Mouse (Mus musculus) myocyte (in vitro differentiated cells): ENCODE results near the gene Ccdc57. TPM values are rescaled to one million over a fixed set of nuclear protein-coding genes. Genes with fewer than 3 reads are reported as not detected.
A peak's percentile ranks its signal among the peaks of the same experiment; 100 is the strongest.

Experiments used
- H3K27me3 ChIP-seq: one replicate; pipeline ENCODE4 v1.6.1; 2011; ENCODE audit not compliant: control insufficient read depth, insufficient read depth, insufficient read length
- H3K36me3 ChIP-seq: one replicate; pipeline ENCODE4 v1.6.1; 2011; ENCODE audit not compliant: control insufficient read depth, insufficient read depth
- H3K4me2 ChIP-seq: one replicate; pipeline ENCODE4 v1.6.1; 2011; ENCODE audit warnings: low read depth, control low read depth
- H3K4me3 ChIP-seq: one replicate; pipeline ENCODE4 v1.5.1; 2011; ENCODE audit warnings: mild to moderate bottlenecking, control low read depth, moderate library complexity
- H3K79me2 ChIP-seq: one replicate; pipeline ENCODE4 v1.6.1; 2011; ENCODE audit not compliant: control insufficient read depth, insufficient read depth
- H3ac ChIP-seq: one replicate; pipeline ENCODE4 v1.6.1; 2011; ENCODE audit not compliant: control insufficient read depth, insufficient read length
- CEBPB ChIP-seq: IDR thresholded peaks from 2 replicates; pipeline ENCODE4 v1.6.1; 2011; ENCODE audit warnings: mild to moderate bottlenecking, moderate library complexity; ENCODE audit not compliant: poor library complexity, insufficient read depth, severe bottlenecking
- E2F4 ChIP-seq: IDR thresholded peaks from one replicate; pipeline ENCODE4 v1.6.1; 2011; ENCODE audit warnings: mild to moderate bottlenecking, control low read depth, moderate library complexity; ENCODE audit not compliant: insufficient read depth
- MAX ChIP-seq: IDR thresholded peaks from one replicate; pipeline ENCODE4 v1.6.1; 2011; ENCODE audit warnings: low read depth, mild to moderate bottlenecking, control low read depth
- MYOD1 ChIP-seq, 3 experiments: IDR thresholded peaks; one replicate each; pipeline ENCODE4 v1.6.1; 2011; ENCODE audit warnings: control low read depth in 2 of 3, low read depth in 2 of 3, mild to moderate bottlenecking in 2 of 3, moderate library complexity in 1 of 3; ENCODE audit not compliant: insufficient read length in 2 of 3, control insufficient read depth in 1 of 3
- MYOG ChIP-seq, 3 experiments: IDR thresholded peaks; one replicate each; pipeline ENCODE4 v1.6.1; 2011; ENCODE audit warnings: control low read depth in 2 of 3, low read depth in 2 of 3, mild to moderate bottlenecking in 2 of 3; ENCODE audit not compliant: insufficient read length in 2 of 3, control insufficient read depth in 1 of 3, insufficient read depth in 1 of 3
- POLR2A ChIP-seq: IDR thresholded peaks from one replicate; pipeline ENCODE4 v1.6.1; 2011; ENCODE audit warnings: low read depth, mild to moderate bottlenecking, control low read depth, moderate library complexity; ENCODE audit not compliant: insufficient read length
- POLR2AphosphoS2 ChIP-seq: IDR thresholded peaks from one replicate; pipeline ENCODE4 v1.6.1; 2011; ENCODE audit warnings: low read depth, control low read depth; ENCODE audit not compliant: insufficient read length
- REST ChIP-seq: IDR thresholded peaks from one replicate; pipeline ENCODE4 v1.6.1; 2011; ENCODE audit warnings: mild to moderate bottlenecking, control low read depth, moderate library complexity; ENCODE audit not compliant: insufficient read depth, insufficient read length
- SRF ChIP-seq: IDR thresholded peaks from one replicate; pipeline ENCODE4 v1.6.1; 2011; ENCODE audit warnings: low read depth; ENCODE audit not compliant: control insufficient read depth, insufficient read length
- TCF12 ChIP-seq: IDR thresholded peaks from one replicate; pipeline ENCODE4 v1.6.1; 2011; ENCODE audit warnings: mild to moderate bottlenecking, control low read depth; ENCODE audit not compliant: poor library complexity, insufficient read depth, severe bottlenecking
- TCF3 ChIP-seq: IDR thresholded peaks from one replicate; pipeline ENCODE4 v1.6.1; 2011; ENCODE audit warnings: low read depth, control low read depth; ENCODE audit not compliant: insufficient read length
- USF1 ChIP-seq: IDR thresholded peaks from one replicate; pipeline ENCODE4 v1.6.1; 2011; ENCODE audit warnings: low read depth, mild to moderate bottlenecking, control low read depth, moderate library complexity
- polyA plus RNA-seq: library from polyadenylated mRNA; unstranded; fragments of >200 nt; fragmentation: generic; extraction: Trizol; gene quantifications from one replicate; pipeline ENCODE4 v1.2.1, GENCODE M21; 2012; ENCODE audit warnings: missing spikeins

The Ccdc57 gene
- polyA plus RNA-seq, 1 experiment = 1.8 TPM

GRCm38 (mm10) chr11:120931479-120931878 lies 1.2 kb downstream of the Ccdc57 start:
- Histone ChIP-seq H3ac (no peak overlapping the region), H3K79me2 (no peaks in the 10 kb centered on the region), H3K27me3 (no peaks in the 10 kb centered on the region), H3K4me3 (peak overlapping the region; percentile 42), H3K36me3 (no peaks in the 10 kb centered on the region), H3K4me2 (peak overlapping the region; percentile 79)
- no peak for TF ChIP-seq E2F4
- no peak for TF ChIP-seq MYOD1 (IDR thresholded peaks at IDR 0.05; ENCODE audit: control insufficient read depth in 1 of 3, insufficient read length in 2 of 3, low read depth in 2 of 3)
- no peak for TF ChIP-seq USF1
- TF ChIP-seq TCF3 = no peak
- no peak for TF ChIP-seq POLR2AphosphoS2

GRCm38 (mm10) chr11:120928468-120928867 lies 4.2 kb downstream of the Ccdc57 start:
- Histone ChIP-seq H3K79me2 (no peaks in the 10 kb centered on the region), H3ac (no peak overlapping the region), H3K36me3 (no peaks in the 10 kb centered on the region), H3K27me3 (no peaks in the 10 kb centered on the region), H3K4me2 (no peak overlapping the region), H3K4me3 (no peak overlapping the region)
- TF ChIP-seq MYOG (IDR thresholded peaks at IDR 0.05; ENCODE audit: control insufficient read depth in 1 of 3, insufficient read depth in 1 of 3, insufficient read length in 2 of 3, low read depth in 2 of 3) = no peak
- no peak for TF ChIP-seq TCF3
- TF ChIP-seq POLR2AphosphoS2 = no peak
- TF ChIP-seq CEBPB = no peak
- TF ChIP-seq TCF12 = no peak
- no peak for TF ChIP-seq SRF
- no peak for TF ChIP-seq MAX
- TF ChIP-seq USF1 = no peak
- TF ChIP-seq MYOD1 (IDR thresholded peaks at IDR 0.05; ENCODE audit: control insufficient read depth in 1 of 3, insufficient read length in 2 of 3, low read depth in 2 of 3) = no peak
- no peak for TF ChIP-seq REST
- TF ChIP-seq E2F4 = no peak
- TF ChIP-seq POLR2A = no peak

- Histone ChIP-seq H3K27me3 (no peaks in the 10 kb centered on the region), H3K4me2 (no peak overlapping the region), H3K4me3 (no peak overlapping the region), H3ac (no peak overlapping the region), H3K79me2 (no peaks in the 10 kb centered on the region), H3K36me3 (peaks cover 19% of the 10 kb centered on the region)
- TF ChIP-seq POLR2AphosphoS2 = no peak
- TF ChIP-seq MYOG (IDR thresholded peaks at IDR 0.05; ENCODE audit: control insufficient read depth in 1 of 3, insufficient read depth in 1 of 3, insufficient read length in 2 of 3, low read depth in 2 of 3) = no peak
- TF ChIP-seq CEBPB = no peak
- TF ChIP-seq USF1 = no peak
- no peak for TF ChIP-seq TCF3
- no peak for TF ChIP-seq SRF
- TF ChIP-seq REST = no peak
- no peak for TF ChIP-seq MAX
- TF ChIP-seq POLR2A = no peak
- no peak for TF ChIP-seq E2F4
- TF ChIP-seq TCF12 = no peak
- no peak for TF ChIP-seq MYOD1 (IDR thresholded peaks at IDR 0.05; ENCODE audit: control insufficient read depth in 1 of 3, insufficient read length in 2 of 3, low read depth in 2 of 3)
Measured at GRCm38 (mm10) chr11:120922528-120922927, 10.1 kb downstream of the Ccdc57 start.

GRCm38 (mm10) chr11:120917756-120918155 lies 14.9 kb downstream of the Ccdc57 start:
- Histone ChIP-seq H3ac (no peak overlapping the region), H3K4me2 (no peak overlapping the region), H3K4me3 (no peak overlapping the region), H3K27me3 (no peaks in the 10 kb centered on the region), H3K36me3 (peaks cover 26% of the 10 kb centered on the region), H3K79me2 (no peaks in the 10 kb centered on the region)
- TF ChIP-seq TCF12 (no peak), USF1 (peak; percentile 12)

GRCm38 (mm10) chr11:120916477-120916876 lies 16.2 kb downstream of the Ccdc57 start:
- Histone ChIP-seq H3ac (no peak overlapping the region), H3K4me2 (no peak overlapping the region), H3K4me3 (no peak overlapping the region), H3K79me2 (no peaks in the 10 kb centered on the region), H3K36me3 (peaks cover 26% of the 10 kb centered on the region), H3K27me3 (no peaks in the 10 kb centered on the region)
- TF ChIP-seq MAX = no peak

GRCm38 (mm10) chr11:120913796-120914195 lies 18.9 kb downstream of the Ccdc57 start:
- Histone ChIP-seq H3K4me3 (no peak overlapping the region), H3ac (no peak overlapping the region), H3K79me2 (no peaks in the 10 kb centered on the region), H3K4me2 (no peak overlapping the region), H3K36me3 (peaks cover 19% of the 10 kb centered on the region), H3K27me3 (no peaks in the 10 kb centered on the region)
- TF ChIP-seq MYOG (IDR thresholded peaks at IDR 0.05; ENCODE audit: control insufficient read depth in 1 of 3, insufficient read depth in 1 of 3, insufficient read length in 2 of 3, low read depth in 2 of 3) (no peak), CEBPB (no peak), MAX (no peak), USF1 (no peak), E2F4 (no peak), POLR2AphosphoS2 (no peak), TCF3 (no peak), TCF12 (no peak), REST (no peak), POLR2A (no peak), MYOD1 (IDR thresholded peaks at IDR 0.05; ENCODE audit: control insufficient read depth in 1 of 3, insufficient read length in 2 of 3, low read depth in 2 of 3) (no peak), SRF (no peak)
